Mouse (Mus musculus): Measurements from ENCODE around the gene Pla2g15. TPM values are rescaled to one million over a fixed set of nuclear protein-coding genes. Genes with fewer than 3 reads are reported as not detected.
"Not testable (repeated sequence)": the region's sequence is repeated elsewhere in the genome, so short reads cannot be mapped to it uniquely, and the experiment has no call there.

The Pla2g15 gene
- polyA plus RNA-seq, 1 experiment from 2014 or later = 7.2 TPM

GRCm38 (mm10) chr8:106186394-106186793 lies 36.2 kb downstream of the Pla2g15 start:
- Histone ChIP-seq H3K4me1 (ENCODE audit: control insufficient read depth, insufficient read depth, low read length) (no peaks in the 10 kb centered on the region), H3K4me2 (ENCODE audit: low read depth, low read length) (no peak overlapping the region), H3K4me3 (ENCODE audit: low read depth, low read length) (no peak overlapping the region), H3K9me3 (ENCODE audit: control insufficient read depth, low read length) (no peaks in the 10 kb centered on the region), H3K36me3 (ENCODE audit: control insufficient read depth, insufficient read depth, low read length) (peaks cover 43% of the 10 kb centered on the region), H3K27me3 (replicated peaks; ENCODE audit: control insufficient read depth, insufficient read depth, low read length) (no peaks in the 10 kb centered on the region), H3K9ac (ENCODE audit: low read depth, low read length) (no peak overlapping the region), H3K27ac (replicated peaks; ENCODE audit: low read depth, low read length) (no peak overlapping the region)
- ATAC-seq (ENCODE audit: low read depth) (no peak), DNase-seq (ENCODE audit: low spot score) (no peak)
- 89% methylated on average over 3 of the region's 3 CpGs for WGBS

- DNase-seq (ENCODE audit: low spot score) (no peak), ATAC-seq (ENCODE audit: low read depth) (no peak)
- Histone ChIP-seq H3K27me3 (replicated peaks; ENCODE audit: control insufficient read depth, insufficient read depth, low read length) (no peaks in the 10 kb centered on the region), H3K9me3 (ENCODE audit: control insufficient read depth, low read length) (no peaks in the 10 kb centered on the region), H3K27ac (replicated peaks; ENCODE audit: low read depth, low read length) (no peak overlapping the region), H3K9ac (ENCODE audit: low read depth, low read length) (no peak overlapping the region), H3K36me3 (ENCODE audit: control insufficient read depth, insufficient read depth, low read length) (peaks cover 45% of the 10 kb centered on the region), H3K4me2 (ENCODE audit: low read depth, low read length) (no peak overlapping the region), H3K4me3 (ENCODE audit: low read depth, low read length) (no peak overlapping the region), H3K4me1 (ENCODE audit: control insufficient read depth, insufficient read depth, low read length) (no peaks in the 10 kb centered on the region)
- WGBS = 89% methylated on average over 4 of the region's 4 CpGs
These were observed 39.0 kb downstream of the Pla2g15 start for GRCm38 (mm10) chr8:106189162-106189561.

GRCm38 (mm10) chr8:106191639-106192038 lies 41.4 kb downstream of the Pla2g15 start:
- Histone ChIP-seq H3K9me3 (ENCODE audit: control insufficient read depth, low read length) (no peaks in the 10 kb centered on the region), H3K9ac (ENCODE audit: low read depth, low read length) (no peak overlapping the region), H3K27ac (replicated peaks; ENCODE audit: low read depth, low read length) (no peak overlapping the region), H3K4me2 (ENCODE audit: low read depth, low read length) (no peak overlapping the region), H3K4me3 (ENCODE audit: low read depth, low read length) (no peak overlapping the region), H3K27me3 (replicated peaks; ENCODE audit: control insufficient read depth, insufficient read depth, low read length) (no peaks in the 10 kb centered on the region), H3K4me1 (ENCODE audit: control insufficient read depth, insufficient read depth, low read length) (no peaks in the 10 kb centered on the region), H3K36me3 (ENCODE audit: control insufficient read depth, insufficient read depth, low read length) (peaks cover 65% of the 10 kb centered on the region)
- DNase-seq (ENCODE audit: low spot score) = no peak
- WGBS = 96% methylated on average over 5 of the region's 5 CpGs
- ATAC-seq (ENCODE audit: low read depth) = no peak

GRCm38 (mm10) chr8:106193162-106193561 lies 43.0 kb downstream of the Pla2g15 start:
- Histone ChIP-seq H3K27me3 (replicated peaks; ENCODE audit: control insufficient read depth, insufficient read depth, low read length) (no peaks in the 10 kb centered on the region), H3K27ac (replicated peaks; ENCODE audit: low read depth, low read length) (no peak overlapping the region), H3K36me3 (ENCODE audit: control insufficient read depth, insufficient read depth, low read length) (peaks cover 66% of the 10 kb centered on the region), H3K4me1 (ENCODE audit: control insufficient read depth, insufficient read depth, low read length) (no peaks in the 10 kb centered on the region), H3K4me2 (ENCODE audit: low read depth, low read length) (no peak overlapping the region), H3K9ac (ENCODE audit: low read depth, low read length) (no peak overlapping the region), H3K9me3 (ENCODE audit: control insufficient read depth, low read length) (no peaks in the 10 kb centered on the region), H3K4me3 (ENCODE audit: low read depth, low read length) (no peak overlapping the region)
- DNase-seq (ENCODE audit: low spot score) = no peak
- no peak for ATAC-seq (ENCODE audit: low read depth)
- 87% methylated on average over 6 of the region's 6 CpGs for WGBS

GRCm38 (mm10) chr8:106194062-106194461 lies 43.9 kb downstream of the Pla2g15 start:
- Histone ChIP-seq H3K4me1 (ENCODE audit: control insufficient read depth, insufficient read depth, low read length) (no peaks in the 10 kb centered on the region), H3K4me3 (ENCODE audit: low read depth, low read length) (no peak overlapping the region), H3K4me2 (ENCODE audit: low read depth, low read length) (no peak overlapping the region), H3K9ac (ENCODE audit: low read depth, low read length) (no peak overlapping the region), H3K9me3 (ENCODE audit: control insufficient read depth, low read length) (no peaks in the 10 kb centered on the region), H3K36me3 (ENCODE audit: control insufficient read depth, insufficient read depth, low read length) (peaks cover 70% of the 10 kb centered on the region), H3K27ac (replicated peaks; ENCODE audit: low read depth, low read length) (no peak overlapping the region), H3K27me3 (replicated peaks; ENCODE audit: control insufficient read depth, insufficient read depth, low read length) (no peaks in the 10 kb centered on the region)
- ATAC-seq (ENCODE audit: low read depth) (no peak), DNase-seq (ENCODE audit: low spot score) (no peak)
- 87% methylated on average over 5 of the region's 5 CpGs for WGBS

GRCm38 (mm10) chr8:106198741-106199140 lies 48.5 kb downstream of the Pla2g15 start:
- DNase-seq (ENCODE audit: low spot score) = peak; percentile 69
- Histone ChIP-seq H3K27ac (replicated peaks; ENCODE audit: low read depth, low read length) (no peak overlapping the region), H3K4me1 (ENCODE audit: control insufficient read depth, insufficient read depth, low read length) (no peaks in the 10 kb centered on the region), H3K9ac (ENCODE audit: low read depth, low read length) (no peak overlapping the region), H3K36me3 (ENCODE audit: control insufficient read depth, insufficient read depth, low read length) (peaks cover 86% of the 10 kb centered on the region), H3K4me2 (ENCODE audit: low read depth, low read length) (no peak overlapping the region), H3K4me3 (ENCODE audit: low read depth, low read length) (no peak overlapping the region), H3K27me3 (replicated peaks; ENCODE audit: control insufficient read depth, insufficient read depth, low read length) (no peaks in the 10 kb centered on the region), H3K9me3 (ENCODE audit: control insufficient read depth, low read length) (no peaks in the 10 kb centered on the region)
- WGBS = 24% methylated on average over 1 of the region's 1 CpGs
- ATAC-seq (ENCODE audit: low read depth) = peak; percentile 60; the same call in 1 of the 2 replicates

- not testable (repeated sequence) for H3K27ac ChIP-seq (replicated peaks; ENCODE audit: low read depth, low read length); ATAC-seq (ENCODE audit: low read depth); H3K9ac ChIP-seq (ENCODE audit: low read depth, low read length); DNase-seq (ENCODE audit: low spot score); H3K4me2 ChIP-seq (ENCODE audit: low read depth, low read length); H3K27me3 ChIP-seq (replicated peaks; ENCODE audit: control insufficient read depth, insufficient read depth, low read length); H3K4me3 ChIP-seq (ENCODE audit: low read depth, low read length); H3K4me1 ChIP-seq (ENCODE audit: control insufficient read depth, insufficient read depth, low read length); H3K9me3 ChIP-seq (ENCODE audit: control insufficient read depth, low read length)
- WGBS = 80% methylated on average over 3 of the region's 3 CpGs
- H3K36me3 ChIP-seq (ENCODE audit: control insufficient read depth, insufficient read depth, low read length) = peaks cover 88% of the 10 kb centered on the region
These were observed 49.4 kb downstream of the Pla2g15 start for GRCm38 (mm10) chr8:106199596-106199995.

- Histone ChIP-seq H3K36me3 (ENCODE audit: control insufficient read depth, insufficient read depth, low read length) (peaks cover 54% of the 10 kb centered on the region), H3K4me3 (ENCODE audit: low read depth, low read length) (peak overlapping the region; percentile 79), H3K27ac (replicated peaks; ENCODE audit: low read depth, low read length) (peak overlapping the region; percentile 95), H3K27me3 (replicated peaks; ENCODE audit: control insufficient read depth, insufficient read depth, low read length) (no peaks in the 10 kb centered on the region), H3K9me3 (ENCODE audit: control insufficient read depth, low read length) (no peaks in the 10 kb centered on the region), H3K4me2 (ENCODE audit: low read depth, low read length) (peak overlapping the region; percentile 74), H3K4me1 (ENCODE audit: control insufficient read depth, insufficient read depth, low read length) (0 out of 2 replicates have a peak, but pooled peaks cover 11% of the 10 kb centered on the region), H3K9ac (ENCODE audit: low read depth, low read length) (peak overlapping the region; percentile 87)
- peak; percentile 17 for DNase-seq (ENCODE audit: low spot score)
- ATAC-seq (ENCODE audit: low read depth) = peak; percentile 61
- under 1% methylated on average over 28 of the region's 35 CpGs for WGBS
These were observed 60.0 kb downstream of the Pla2g15 start for GRCm38 (mm10) chr8:106210035-106210731.

- Histone ChIP-seq H3K27ac (replicated peaks; ENCODE audit: low read depth, low read length) (peak within 1 kb of the TSS; percentile 95), H3K27me3 (replicated peaks; ENCODE audit: control insufficient read depth, insufficient read depth, low read length) (no peaks in the 10 kb centered on the region), H3K36me3 (ENCODE audit: control insufficient read depth, insufficient read depth, low read length) (peaks cover 54% of the 10 kb centered on the region), H3K4me2 (ENCODE audit: low read depth, low read length) (peak within 1 kb of the TSS; percentile 74), H3K4me1 (ENCODE audit: control insufficient read depth, insufficient read depth, low read length) (0 out of 2 replicates have a peak, but pooled peaks cover 11% of the 10 kb centered on the region), H3K9ac (ENCODE audit: low read depth, low read length) (peak within 1 kb of the TSS; percentile 87), H3K9me3 (ENCODE audit: control insufficient read depth, low read length) (no peaks in the 10 kb centered on the region), H3K4me3 (ENCODE audit: low read depth, low read length) (peak within 1 kb of the TSS; percentile 79)
- ATAC-seq (ENCODE audit: low read depth) = peak; percentile 99
- peak; percentile 98 for DNase-seq (ENCODE audit: low spot score)
- under 1% methylated on average over 44 of the region's 52 CpGs for WGBS
These were observed 60.7 kb downstream of the Pla2g15 start, which contains the start of the genes Slc7a6os and Prmt7 for GRCm38 (mm10) chr8:106210821-106211345. Gene Slc7a6os (minus strand): TSS chr8:106210935. Gene Prmt7 (plus strand): TSS chr8:106210936.
